Comparison of ENCODE assay signal across 14 mouse cellular contexts in genomic region chr4:132954530-132955394, GRCm38 (mm10). TPM values are rescaled to one million over a fixed set of nuclear protein-coding genes. Genes with fewer than 3 reads are reported as not detected.
DNase-seq lines count a peak whose midpoint lies in the region; ATAC-seq lines count a peak whose summit lies in the region.
"Had no signal": no experiment of that assay in that cellular context is flagged by ENCODE, and none has a peak within 500 bp of the region (broad histone marks: within the 10 kb centered on the region; RNA-seq: fewer than 3 reads in every experiment).

No protein-coding gene starts in this region.

- peak overlapping the region; percentile 21; the same call in 1 of the 2 replicates for H3K9ac ChIP-seq in heart, embryonic 13.5 days
- no peak overlapping the region for H3K9ac ChIP-seq in neural tube, embryonic 11.5 days (ENCODE audit: low read length)
- H3K9ac ChIP-seq: embryonic facial prominence, embryonic 15.5 days had no signal

- no peak overlapping the region for H3K4me3 ChIP-seq in heart, embryonic 13.5 days
- H3K4me3 ChIP-seq in neural tube, embryonic 11.5 days (ENCODE audit: low read depth, low read length), result no peak overlapping the region
- no peak overlapping the region for H3K4me3 ChIP-seq in embryonic facial prominence, embryonic 10.5 days
- H3K4me3 ChIP-seq: embryonic facial prominence, embryonic 15.5 days had no signal

- no peaks in the 10 kb centered on the region for H3K36me3 ChIP-seq in heart, embryonic 13.5 days
- H3K36me3 ChIP-seq in neural tube, embryonic 11.5 days (ENCODE audit: control insufficient read depth, insufficient read depth, low read length), result no peaks in the 10 kb centered on the region
- no peaks in the 10 kb centered on the region for H3K36me3 ChIP-seq in embryonic facial prominence, embryonic 10.5 days (replicated peaks)
- H3K36me3 ChIP-seq: embryonic facial prominence, embryonic 15.5 days had no signal

- no peak overlapping the region for H3K4me2 ChIP-seq in heart, embryonic 13.5 days
- no peak overlapping the region for H3K4me2 ChIP-seq in neural tube, embryonic 11.5 days (ENCODE audit: low read depth)
- H3K4me2 ChIP-seq: embryonic facial prominence, embryonic 15.5 days had no signal

- WGBS in heart, embryonic 13.5 days, result 58% methylated on average over 7 of the region's 7 CpGs
- 73% methylated on average over 7 of the region's 7 CpGs for WGBS in neural tube, embryonic 11.5 days
- WGBS in embryonic facial prominence, embryonic 10.5 days, result 70% methylated on average over 7 of the region's 7 CpGs

- no peaks in the 10 kb centered on the region for H3K27me3 ChIP-seq in heart, embryonic 13.5 days (replicated peaks)
- H3K27me3 ChIP-seq in neural tube, embryonic 11.5 days (ENCODE audit: control insufficient read depth, insufficient read depth, low read length), result no peaks in the 10 kb centered on the region
- H3K27me3 ChIP-seq in embryonic facial prominence, embryonic 10.5 days (replicated peaks; ENCODE audit: low read depth, poor library complexity, severe bottlenecking), result 0 out of 2 replicates have a peak, but pooled peaks cover 3% of the 10 kb centered on the region
- H3K27me3 ChIP-seq: embryonic facial prominence, embryonic 15.5 days had no signal

- ATAC-seq in heart, embryonic 13.5 days (ENCODE audit: extremely low read depth, insufficient number of reproducible peaks, low FRiP score, low TSS enrichment), result no peak
- no peak for ATAC-seq in neural tube, embryonic 11.5 days (ENCODE audit: insufficient read depth, low FRiP score, low TSS enrichment)
- ATAC-seq: CD4-positive, CD25-positive, alpha-beta regulatory T cell, adult 4 months had no signal

- peaks cover 45% of the 10 kb centered on the region for H3K4me1 ChIP-seq in heart, embryonic 13.5 days
- peaks cover 13% of the 10 kb centered on the region; the same call in 1 of the 2 replicates for H3K4me1 ChIP-seq in neural tube, embryonic 11.5 days (ENCODE audit: control insufficient read depth, insufficient read depth, low read length)
- peaks cover 62% of the 10 kb centered on the region for H3K4me1 ChIP-seq in embryonic facial prominence, embryonic 10.5 days

- H3K27ac ChIP-seq in heart, embryonic 13.5 days (replicated peaks), result peak overlapping the region; percentile 67
- no peak overlapping the region for H3K27ac ChIP-seq in neural tube, embryonic 11.5 days (ENCODE audit: low read depth, low read length)
- peak overlapping the region; percentile 58; the same call in 1 of the 2 replicates for H3K27ac ChIP-seq in embryonic facial prominence, embryonic 10.5 days (replicated peaks)
- H3K27ac ChIP-seq: embryonic facial prominence, embryonic 15.5 days had no signal

- H3K9me3 ChIP-seq in heart, embryonic 13.5 days, result no peaks in the 10 kb centered on the region
- H3K9me3 ChIP-seq in neural tube, embryonic 11.5 days (ENCODE audit: control insufficient read depth, low read length), result no peaks in the 10 kb centered on the region
- no peaks in the 10 kb centered on the region for H3K9me3 ChIP-seq in embryonic facial prominence, embryonic 10.5 days
- H3K9me3 ChIP-seq: embryonic facial prominence, embryonic 15.5 days had no signal

- no peak for DNase-seq in heart, adult 18-20 months
- peak; percentile 13 for DNase-seq in neural tube, embryonic 11.5 days (ENCODE audit: low spot score)
- DNase-seq in neural tube, embryonic 10.5 days (ENCODE audit: extremely low spot score, low spot score), result no peak
- DNase-seq in embryonic facial prominence, embryonic 10.5 days (ENCODE audit: low spot score), result no peak
- no peak for DNase-seq in layer of hippocampus, adult 11-12 months (ENCODE audit: low spot score)
- no peak for DNase-seq in adrenal gland, postnatal 25 days
- DNase-seq: gastrocnemius, postnatal 14 days; heart, postnatal 36 days; kidney, postnatal 14 days; liver had no signal

RNA-seq across cellular contexts. Expression of gene Fgr, which starts 19.1 kb away (rescaled TPM):
- 0.21 and 0.23 TPM in 2 replicates for polyA plus RNA-seq in heart, embryonic 13.5 days (2015; fragmentation: Nextera tagmentation; extraction: Ambion mirVana)
- total RNA-seq in heart, adult 18-20 months (2021), result under 1 TPM; 0.57 to 0.69 TPM
- polyA plus RNA-seq in neural tube, embryonic 11.5 days (2014; fragmentation: Nextera tagmentation; extraction: Ambion mirVana), result 0.09 and 0.24 TPM in 2 replicates
- 0.16 and 0.21 TPM in 2 replicates for polyA plus RNA-seq in embryonic facial prominence, embryonic 10.5 days (2016; fragmentation: Nextera tagmentation; extraction: Ambion mirVana)
- 0.33 TPM in 1 of 2 replicates, not detected in the other for total RNA-seq in adrenal gland, postnatal 25 days (2021)
- total RNA-seq: layer of hippocampus, postnatal 14 days had no signal

RNA-seq across cellular contexts. Expression of gene Fam76a, which starts 32.4 kb away (rescaled TPM):
- 34.8 and 35.6 TPM in 2 replicates for polyA plus RNA-seq in heart, embryonic 13.5 days (2015; fragmentation: Nextera tagmentation; extraction: Ambion mirVana)
- total RNA-seq in heart, adult 18-20 months (2021), result 10 to 100 TPM; 29.0 to 37.7 TPM
- polyA plus RNA-seq in neural tube, embryonic 11.5 days (2014; fragmentation: Nextera tagmentation; extraction: Ambion mirVana), result 28.2 and 28.4 TPM in 2 replicates
- 31.0 and 32.1 TPM in 2 replicates for polyA plus RNA-seq in embryonic facial prominence, embryonic 10.5 days (2016; fragmentation: Nextera tagmentation; extraction: Ambion mirVana)
- 35.3 and 36.6 TPM in 2 replicates for total RNA-seq in adrenal gland, postnatal 25 days (2021)

RNA-seq across cellular contexts. Expression of gene Ahdc1, which starts 56.3 kb away (rescaled TPM):
- 6.5 and 6.9 TPM in 2 replicates for polyA plus RNA-seq in heart, embryonic 13.5 days (2015; fragmentation: Nextera tagmentation; extraction: Ambion mirVana)
- total RNA-seq in heart, adult 18-20 months (2021), result 10 to 100 TPM; 36.3 to 38.5 TPM
- polyA plus RNA-seq in neural tube, embryonic 11.5 days (2014; fragmentation: Nextera tagmentation; extraction: Ambion mirVana), result 6.1 and 7.2 TPM in 2 replicates
- 11.5 and 11.6 TPM in 2 replicates for polyA plus RNA-seq in embryonic facial prominence, embryonic 10.5 days (2016; fragmentation: Nextera tagmentation; extraction: Ambion mirVana)
- 91.4 and 96.4 TPM in 2 replicates for total RNA-seq in adrenal gland, postnatal 25 days (2021)
